Mouse (Mus musculus): ENCODE data around the gene Lsm7. TPM values are rescaled to one million over a fixed set of nuclear protein-coding genes. Genes with fewer than 3 reads are reported as not detected.
"Not testable (repeated sequence)": the region's sequence is repeated elsewhere in the genome, so short reads cannot be mapped to it uniquely, and the experiment has no call there.

The Lsm7 gene
- polyA plus RNA-seq, 1 experiment from 2014 or later, result 289 TPM

DNA sequence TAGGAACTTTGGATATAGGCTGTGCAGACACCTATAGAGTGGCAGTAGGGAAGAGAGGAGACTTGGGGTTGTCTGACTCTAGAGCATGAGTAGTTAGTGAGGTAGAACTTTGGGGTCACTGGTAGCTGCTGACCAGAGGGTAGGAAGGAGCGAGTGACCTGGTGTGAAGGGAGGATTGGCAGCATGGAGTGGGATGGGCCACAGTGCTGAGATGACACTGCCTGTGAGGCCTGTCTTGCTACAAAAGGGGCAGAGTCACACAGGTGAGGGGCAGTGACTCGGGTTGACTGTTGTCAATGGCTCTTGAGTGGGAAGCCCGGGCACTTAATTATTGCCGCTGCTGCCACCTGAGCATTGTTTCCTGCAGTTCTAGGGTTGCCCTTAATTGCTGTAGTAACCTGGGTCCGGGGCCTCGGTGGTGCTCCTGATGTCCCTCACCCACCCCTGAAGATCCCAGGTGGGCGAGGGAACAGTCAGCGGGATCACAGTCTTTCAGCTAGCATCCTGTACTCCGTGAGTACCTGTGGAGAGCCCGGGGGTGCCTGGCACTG lies 27.1 kb downstream of the Lsm7 start:
- 83% methylated on average over 10 of the region's 10 CpGs for WGBS
- H3K4me3 ChIP-seq (replicated peaks), result peak overlapping the region; percentile 85
- peaks cover 18% of the 10 kb centered on the region for H3K36me3 ChIP-seq (replicated peaks)
- peak overlapping the region; percentile 94 for H3K9ac ChIP-seq
- H3K4me1 ChIP-seq, result peaks cover 51% of the 10 kb centered on the region
- H3K27me3 ChIP-seq, result no peaks in the 10 kb centered on the region
- H3K4me2 ChIP-seq, result peak overlapping the region; percentile 99
- no peak for ATAC-seq (ENCODE audit: low FRiP score)
- H3K9me3 ChIP-seq, result no peaks in the 10 kb centered on the region
- H3K27ac ChIP-seq, result no peak overlapping the region

DNA sequence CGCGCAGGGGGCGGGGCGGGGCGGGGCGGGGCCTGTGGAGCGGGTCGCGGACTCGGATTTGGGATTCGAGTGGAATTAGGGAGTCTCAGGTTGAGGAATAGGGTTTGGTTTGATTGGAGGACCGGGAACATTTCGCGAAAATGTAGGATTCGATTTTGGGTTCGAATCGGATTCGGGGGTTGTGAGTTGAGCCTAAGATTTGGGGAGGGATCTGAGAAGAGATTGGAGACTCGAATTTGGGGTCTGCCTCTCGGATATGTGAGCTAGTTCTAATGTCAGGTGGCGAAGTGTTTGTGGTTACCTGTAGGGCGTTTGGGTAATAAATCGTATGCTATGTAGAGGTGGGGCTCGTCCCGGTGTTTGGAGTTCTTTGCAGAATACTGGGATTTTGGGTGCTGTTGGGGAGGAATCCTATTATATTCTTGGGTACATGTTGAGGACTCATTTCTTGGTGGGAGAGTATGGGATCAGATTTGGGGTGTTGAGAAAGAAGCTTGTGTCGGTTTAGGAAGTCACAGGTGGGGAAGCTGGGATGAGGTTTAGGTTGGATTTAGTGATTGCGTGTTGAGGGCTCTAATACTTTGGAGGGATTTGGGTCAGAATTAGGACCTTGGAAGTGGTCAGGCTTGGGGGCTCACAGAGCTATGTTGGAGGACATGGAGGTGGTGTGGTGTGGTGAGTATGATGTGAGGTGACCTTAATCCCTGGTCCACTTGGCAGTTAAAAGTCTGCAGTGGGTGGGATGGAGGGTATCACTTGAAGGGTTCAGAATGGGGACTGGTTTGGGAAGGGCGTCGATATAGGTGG lies 27.7 kb downstream of the Lsm7 start:
- Histone ChIP-seq H3K4me1 (peaks cover 45% of the 10 kb centered on the region), H3K27me3 (no peaks in the 10 kb centered on the region)
- 8% methylated on average over 29 of the region's 29 CpGs for whole genome bisulfite sequencing

DNA sequence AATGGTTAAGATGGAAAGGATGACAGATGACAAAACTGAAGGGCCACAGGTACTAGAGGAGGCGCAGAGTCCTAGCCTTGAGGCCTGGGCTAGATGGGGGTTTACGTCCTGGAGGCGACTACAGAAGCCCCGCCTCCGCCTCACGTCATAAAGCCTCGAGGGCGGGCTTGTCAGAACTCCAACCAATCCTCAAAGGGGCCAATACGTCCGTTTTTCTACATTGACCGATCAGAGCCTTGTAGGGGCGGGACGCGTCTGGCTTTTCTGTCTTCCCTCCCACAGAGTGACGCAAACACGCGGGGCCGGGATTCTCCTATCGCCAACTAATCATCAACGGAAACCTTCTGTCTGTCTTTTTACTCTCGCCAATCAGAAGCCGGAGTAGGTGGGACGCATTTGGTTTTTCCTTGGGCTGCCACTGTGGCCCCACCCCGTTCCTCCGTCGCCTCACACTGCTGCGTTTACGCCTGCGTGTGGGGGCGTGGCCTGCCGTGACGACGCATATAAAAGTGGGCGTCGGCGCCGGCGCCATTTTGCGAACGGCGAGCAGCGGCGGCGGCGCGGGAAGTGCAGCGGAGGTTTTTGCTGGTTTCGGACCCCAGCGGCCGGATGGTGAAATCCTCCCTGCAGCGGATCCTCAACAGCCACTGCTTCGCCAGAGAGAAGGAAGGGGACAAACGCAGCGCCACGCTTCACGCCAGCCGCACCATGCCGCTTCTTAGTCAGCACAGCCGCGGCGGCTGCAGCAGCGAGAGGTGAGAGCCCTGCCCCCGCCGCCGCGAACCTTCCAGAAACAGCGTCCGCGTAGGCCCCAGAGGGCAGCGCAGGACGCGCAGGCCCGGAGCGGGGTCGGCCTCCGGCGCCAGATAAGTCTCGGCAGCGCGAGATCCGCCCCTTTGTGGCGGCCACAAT lies 28.6 kb downstream of the Lsm7 start, which contains the start of gene Oaz1:
Gene Oaz1 (plus strand): TSS at position 506 of the 912 bp plus-strand sequence.
- peaks cover 18% of the 10 kb centered on the region for H3K36me3 ChIP-seq (replicated peaks)
- peak within 1 kb of the TSS; percentile 94 for H3K27ac ChIP-seq
- no peaks in the 10 kb centered on the region for H3K27me3 ChIP-seq
- H3K4me1 ChIP-seq, result peaks cover 42% of the 10 kb centered on the region
- no peaks in the 10 kb centered on the region for H3K9me3 ChIP-seq
- under 1% methylated on average over 79 of the region's 82 CpGs for WGBS
- peak within 1 kb of the TSS; percentile 99 for H3K4me2 ChIP-seq
- peak within 1 kb of the TSS; percentile 94 for H3K9ac ChIP-seq
- peak within 1 kb of the TSS; percentile 85 for H3K4me3 ChIP-seq (replicated peaks)
- ATAC-seq (ENCODE audit: low FRiP score), result peak; percentile 97

More for the DNA sequence above, 27.7 kb downstream of the Lsm7 start:
- Histone ChIP-seq H3K27ac (peak overlapping the region; percentile 94), H3K9ac (peak overlapping the region; percentile 94), H3K4me3 (replicated peaks) (peak overlapping the region; percentile 85), H3K9me3 (no peaks in the 10 kb centered on the region), H3K36me3 (replicated peaks) (peaks cover 18% of the 10 kb centered on the region), H3K4me2 (peak overlapping the region; percentile 99)
- ATAC-seq (ENCODE audit: low FRiP score), result no peak

DNA sequence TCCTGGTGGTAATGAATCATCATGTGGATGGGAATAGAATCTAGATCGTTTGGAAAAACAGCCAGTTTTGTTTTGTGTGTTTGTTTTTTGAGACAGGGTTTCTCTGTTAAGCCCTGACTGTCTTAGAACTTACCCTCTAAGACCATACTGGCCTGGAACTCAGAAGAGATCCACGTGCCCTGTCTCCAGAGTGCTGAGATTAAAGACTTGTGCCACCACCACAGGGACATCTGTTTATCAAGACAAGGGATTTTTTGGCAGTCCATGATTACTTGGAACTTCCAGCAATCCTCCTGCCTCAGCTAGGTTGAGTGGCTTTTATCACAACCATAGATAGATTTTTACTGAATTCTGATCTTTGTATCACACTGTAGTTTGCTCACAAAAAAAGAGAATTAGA lies 30.2 kb downstream of the Lsm7 start:
- Histone ChIP-seq H3K27ac (no peak overlapping the region), H3K36me3 (replicated peaks) (peaks cover 14% of the 10 kb centered on the region), H3K9ac (no peak overlapping the region), H3K9me3 (no peaks in the 10 kb centered on the region), H3K4me3 (replicated peaks) (no peak overlapping the region), H3K27me3 (no peaks in the 10 kb centered on the region), H3K4me1 (peaks cover 26% of the 10 kb centered on the region), H3K4me2 (no peak overlapping the region)
- WGBS, result 80% methylated on average over 2 of the region's 2 CpGs
- no peak for ATAC-seq (ENCODE audit: low FRiP score)

DNA sequence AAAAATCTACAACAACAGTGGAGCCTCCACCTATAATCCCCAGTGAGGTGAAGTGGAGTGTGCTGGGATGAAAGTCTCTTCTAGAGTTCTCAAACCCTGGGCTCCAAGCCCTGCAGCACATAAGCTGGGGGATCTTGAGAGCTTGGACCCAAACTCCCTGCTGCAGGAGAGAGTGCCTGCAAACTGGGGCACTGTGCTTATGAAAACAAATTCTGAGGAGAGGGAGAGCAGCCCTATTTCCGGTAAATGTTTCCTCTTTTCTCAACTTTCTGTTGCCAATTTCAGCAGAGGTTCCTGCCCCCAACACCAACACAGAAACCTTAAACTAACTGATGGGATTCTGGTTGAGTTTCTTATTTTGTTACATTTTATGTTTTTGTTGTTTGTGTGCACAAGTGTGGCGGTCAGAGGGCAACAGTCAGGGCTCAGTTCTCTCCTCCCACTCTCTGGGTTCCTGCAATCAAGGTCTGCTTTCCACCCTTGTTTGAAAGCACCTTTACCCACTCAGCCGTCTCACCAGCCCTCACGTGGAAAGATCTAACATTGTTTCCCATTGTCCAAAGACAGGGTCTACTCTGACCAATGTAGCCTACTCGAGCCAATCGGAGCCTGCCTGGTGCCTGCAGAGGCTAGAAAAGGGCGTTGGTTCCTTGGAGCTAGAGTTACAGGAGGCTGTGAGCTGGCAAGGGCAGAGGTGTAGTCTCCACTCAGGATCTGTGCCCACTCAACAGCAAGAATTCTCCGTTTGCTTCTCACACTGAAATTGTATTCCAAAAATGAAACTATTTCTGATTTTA lies 31.0 kb downstream of the Lsm7 start:
- no peak for ATAC-seq (ENCODE audit: low FRiP score)

DNA sequence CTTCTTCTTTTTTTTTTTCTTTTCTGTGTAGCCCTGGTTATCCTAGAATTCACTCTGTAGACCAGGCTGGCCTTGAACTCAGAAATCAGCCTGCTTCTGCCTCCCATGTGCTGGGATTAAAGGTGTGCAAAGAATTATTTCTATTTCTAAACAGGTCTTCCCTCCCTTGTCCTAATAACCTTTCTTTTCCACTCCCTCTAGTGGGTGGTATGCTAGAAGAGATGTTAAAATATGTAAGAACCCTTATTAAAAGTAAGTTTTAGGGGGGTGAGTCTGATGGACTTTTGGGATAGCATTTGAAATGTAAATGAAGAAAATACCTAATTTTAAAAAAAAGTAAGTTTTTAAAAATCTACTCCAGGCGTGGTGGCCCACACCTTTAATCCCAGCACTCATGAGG lies 31.7 kb downstream of the Lsm7 start:
- Histone ChIP-seq H3K9ac (no peak overlapping the region), H3K4me2 (no peak overlapping the region), H3K27me3 (no peaks in the 10 kb centered on the region), H3K36me3 (replicated peaks) (peaks cover under 1% of the 10 kb centered on the region; the same call in 1 of the 2 replicates), H3K4me1 (peaks cover 15% of the 10 kb centered on the region), H3K4me3 (replicated peaks) (no peak overlapping the region), H3K27ac (no peak overlapping the region), H3K9me3 (no peaks in the 10 kb centered on the region)
- ATAC-seq (ENCODE audit: low FRiP score), result no peak
- WGBS, result 90% methylated on average over 1 of the region's 1 CpGs

More for the DNA sequence above, 31.0 kb downstream of the Lsm7 start:
- 74% methylated on average over 8 of the region's 8 CpGs for WGBS
- Histone ChIP-seq H3K4me1 (peaks cover 19% of the 10 kb centered on the region), H3K9me3 (no peaks in the 10 kb centered on the region), H3K4me2 (no peak overlapping the region), H3K27me3 (no peaks in the 10 kb centered on the region), H3K36me3 (replicated peaks) (peaks cover 6% of the 10 kb centered on the region), H3K27ac (no peak overlapping the region), H3K4me3 (replicated peaks) (no peak overlapping the region), H3K9ac (no peak overlapping the region)

DNA sequence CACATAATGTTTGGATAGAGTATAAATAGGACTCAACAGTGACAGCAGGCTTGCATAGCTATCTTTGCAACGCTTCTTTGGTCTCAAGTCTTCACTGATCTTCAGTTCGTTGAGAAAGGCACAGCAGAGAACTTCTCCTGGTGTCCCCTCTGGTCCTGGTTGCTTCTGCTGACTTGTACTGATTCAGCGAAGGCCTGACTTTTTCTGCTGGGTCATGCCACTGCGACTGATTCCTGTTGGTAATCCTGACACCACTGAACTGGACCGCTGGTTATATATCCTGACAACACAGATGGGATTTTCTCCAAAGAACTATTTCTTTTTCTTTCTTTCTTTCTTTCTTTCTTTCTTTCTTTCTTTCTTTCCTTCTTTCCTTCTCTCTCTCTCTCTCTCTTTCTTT lies 32.5 kb downstream of the Lsm7 start:
- H3K9me3 ChIP-seq, result no peaks in the 10 kb centered on the region
- H3K27ac ChIP-seq, result no peak overlapping the region
- 85% methylated on average over 5 of the region's 5 CpGs for WGBS
- no peaks in the 10 kb centered on the region for H3K27me3 ChIP-seq
- no peaks in the 10 kb centered on the region for H3K36me3 ChIP-seq (replicated peaks)
- H3K4me2 ChIP-seq, result no peak overlapping the region
- ATAC-seq (ENCODE audit: low FRiP score), result no peak
- H3K9ac ChIP-seq, result no peak overlapping the region
- no peak overlapping the region for H3K4me3 ChIP-seq (replicated peaks)
- peaks cover 7% of the 10 kb centered on the region for H3K4me1 ChIP-seq

DNA sequence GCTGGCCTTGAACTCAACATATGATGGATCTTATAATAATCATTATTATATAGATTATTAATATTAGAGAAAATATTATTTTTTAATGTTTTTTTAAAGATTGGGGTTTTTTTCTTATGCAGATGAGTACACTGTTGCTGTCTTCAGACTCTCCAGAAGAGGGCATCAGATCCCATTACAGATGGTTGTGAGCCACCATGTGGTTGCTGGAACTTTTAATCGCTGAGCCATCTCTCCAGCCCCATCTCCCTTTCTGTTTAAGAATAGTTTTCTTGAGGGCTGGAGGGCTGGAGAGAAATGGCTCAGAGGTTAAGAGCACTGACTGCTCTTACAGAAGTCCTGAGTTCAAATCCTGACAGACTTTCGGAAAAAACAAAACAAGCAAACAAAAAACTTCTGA lies 33.0 kb downstream of the Lsm7 start:
- no peak for ATAC-seq (ENCODE audit: low FRiP score)
- H3K9me3 ChIP-seq, result no peaks in the 10 kb centered on the region
- no peak overlapping the region for H3K9ac ChIP-seq
- no peaks in the 10 kb centered on the region for H3K27me3 ChIP-seq
- no peak overlapping the region for H3K27ac ChIP-seq
- H3K4me1 ChIP-seq, result peaks cover 4% of the 10 kb centered on the region; the same call in 1 of the 2 replicates
- no peak overlapping the region for H3K4me2 ChIP-seq
- 47% methylated on average over 2 of the region's 2 CpGs for WGBS
- H3K4me3 ChIP-seq (replicated peaks), result no peak overlapping the region
- no peaks in the 10 kb centered on the region for H3K36me3 ChIP-seq (replicated peaks)

DNA sequence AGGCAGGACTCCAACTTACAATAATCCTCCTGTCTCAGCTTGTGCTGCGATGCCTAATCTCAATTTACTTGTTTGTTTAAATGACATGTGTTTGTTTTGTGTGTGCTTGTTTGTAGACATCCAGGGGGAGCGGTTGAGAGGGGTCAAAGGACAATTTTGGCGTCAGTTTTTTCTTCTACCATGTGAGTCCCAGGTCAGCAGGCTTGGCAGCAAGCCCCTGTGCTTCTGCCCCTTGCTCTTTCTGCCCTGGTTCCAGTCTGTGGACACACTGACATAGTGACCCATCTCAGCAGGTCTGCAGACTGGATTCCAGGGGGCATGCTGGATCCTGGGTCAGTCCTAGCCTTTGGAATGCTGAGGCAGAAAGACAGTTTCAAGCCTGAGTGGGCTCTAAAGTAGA lies 35.6 kb downstream of the Lsm7 start:
- no peak overlapping the region for H3K27ac ChIP-seq
- ATAC-seq (ENCODE audit: low FRiP score), result no peak

DNA sequence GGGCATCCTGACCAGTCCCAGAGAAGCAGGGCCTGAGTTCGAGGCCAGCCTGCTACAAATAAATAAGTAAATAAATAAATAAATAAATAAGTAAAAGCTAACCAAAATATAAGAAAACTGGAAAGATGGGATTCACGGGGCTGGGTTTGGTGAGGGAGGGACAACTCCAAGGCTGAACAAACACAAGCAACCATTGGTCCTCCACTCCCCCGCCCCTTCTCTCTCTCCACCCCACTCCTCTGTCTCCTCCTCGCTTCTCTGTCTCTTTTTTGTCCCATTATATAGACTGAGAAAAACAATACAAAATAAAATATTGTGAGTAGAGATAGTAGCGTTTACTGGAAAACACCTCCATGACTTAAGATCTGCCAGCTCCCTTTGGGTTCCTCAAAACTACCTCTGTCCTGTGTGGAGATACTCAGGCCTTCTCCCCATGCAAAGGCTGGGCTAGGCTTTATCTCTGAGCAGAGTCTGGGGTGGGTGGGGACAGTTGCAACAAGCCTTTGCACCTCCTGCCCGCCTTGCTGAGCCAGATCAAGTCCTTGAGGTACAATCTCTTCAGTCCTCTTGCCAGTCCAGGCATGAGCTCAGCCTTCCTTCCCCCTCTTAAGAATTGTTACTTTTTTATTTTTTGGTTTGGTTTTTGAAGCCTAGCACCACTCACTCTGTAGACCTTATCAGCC lies 36.3 kb downstream of the Lsm7 start:
- WGBS, result 56% methylated on average over 6 of the region's 6 CpGs
- no peaks in the 10 kb centered on the region for H3K9me3 ChIP-seq
- ATAC-seq (ENCODE audit: low FRiP score), result no peak

More for the DNA sequence above, 35.6 kb downstream of the Lsm7 start:
- Histone ChIP-seq H3K4me2 (no peak overlapping the region), H3K4me3 (replicated peaks) (no peak overlapping the region), H3K9me3 (no peaks in the 10 kb centered on the region), H3K27me3 (no peaks in the 10 kb centered on the region), H3K9ac (no peak overlapping the region), H3K4me1 (no peaks in the 10 kb centered on the region), H3K36me3 (replicated peaks) (no peaks in the 10 kb centered on the region)
- WGBS, result 64% methylated on average over 3 of the region's 3 CpGs

DNA sequence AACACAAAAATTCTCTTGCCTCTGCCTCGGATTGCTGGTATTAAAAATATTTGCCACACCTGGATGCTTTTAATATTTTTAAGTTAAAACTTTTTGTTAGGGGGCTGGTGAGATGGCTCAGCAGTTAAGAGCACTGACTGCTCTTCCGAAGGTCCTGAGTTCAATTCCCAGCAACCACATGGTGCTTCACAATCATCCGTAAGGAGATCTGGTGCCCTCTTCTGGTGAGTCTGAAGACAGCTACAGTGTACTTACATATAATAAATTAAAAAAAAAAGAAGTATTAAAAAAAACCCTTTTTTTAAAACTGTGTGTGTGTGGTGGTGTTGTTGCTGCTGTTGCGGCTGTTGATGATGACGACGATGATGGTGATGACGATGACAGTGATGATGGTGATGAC lies 37.1 kb downstream of the Lsm7 start:
- H3K4me3 ChIP-seq (replicated peaks); H3K4me2 ChIP-seq; H3K9me3 ChIP-seq; H3K9ac ChIP-seq; H3K27me3 ChIP-seq; H3K36me3 ChIP-seq (replicated peaks); H3K27ac ChIP-seq; H3K4me1 ChIP-seq; ATAC-seq (ENCODE audit: low FRiP score): not testable (repeated sequence)
- 81% methylated on average over 7 of the region's 7 CpGs for WGBS

More for the DNA sequence above, 36.3 kb downstream of the Lsm7 start:
- no peak overlapping the region for H3K4me2 ChIP-seq
- H3K4me3 ChIP-seq (replicated peaks), result no peak overlapping the region
- H3K27me3 ChIP-seq, result no peaks in the 10 kb centered on the region
- H3K4me1 ChIP-seq, result no peaks in the 10 kb centered on the region
- no peak overlapping the region for H3K9ac ChIP-seq
- H3K36me3 ChIP-seq (replicated peaks), result no peaks in the 10 kb centered on the region
- H3K27ac ChIP-seq, result no peak overlapping the region

All from forebrain, embryonic 12.5 days (tissue).